Mouse (Mus musculus): ENCODE data around the gene C2cd2. TPM values are rescaled to one million over a fixed set of nuclear protein-coding genes. Genes with fewer than 3 reads are reported as not detected.

C2cd2 gene
- polyA plus RNA-seq, 1 experiment from 2014 or later: 19.8 TPM

GRCm38 (mm10) chr16:97940471-97940973 is 21.9 kb downstream of the C2cd2 start:
- no peaks in the 10 kb centered on the region for H3K9me3 ChIP-seq
- H3K27ac ChIP-seq: no peak overlapping the region
- H3K27me3 ChIP-seq: no peaks in the 10 kb centered on the region
- H3K9ac ChIP-seq: no peak overlapping the region
- WGBS: 91% methylated on average over 3 of the region's 3 CpGs
- H3K4me1 ChIP-seq: no peaks in the 10 kb centered on the region
- no peak for ATAC-seq (ENCODE audit: insufficient number of reproducible peaks, insufficient read depth, low FRiP score, low TSS enrichment)
- H3K36me3 ChIP-seq: 0 out of 2 replicates have a peak, but pooled peaks cover 2% of the 10 kb centered on the region
- H3K4me3 ChIP-seq: no peak overlapping the region
- H3K4me2 ChIP-seq (replicated peaks): no peak overlapping the region

GRCm38 (mm10) chr16:97935815-97936214 is 26.6 kb downstream of the C2cd2 start:
- Histone ChIP-seq H3K27ac (no peak overlapping the region), H3K27me3 (no peaks in the 10 kb centered on the region), H3K9ac (no peak overlapping the region), H3K36me3 (no peaks in the 10 kb centered on the region), H3K4me3 (no peak overlapping the region), H3K9me3 (no peaks in the 10 kb centered on the region), H3K4me2 (replicated peaks) (no peak overlapping the region), H3K4me1 (no peaks in the 10 kb centered on the region)
- ATAC-seq (ENCODE audit: insufficient number of reproducible peaks, insufficient read depth, low FRiP score, low TSS enrichment): no peak
- 80% methylated on average over 3 of the region's 3 CpGs for WGBS

- no peaks in the 10 kb centered on the region for H3K36me3 ChIP-seq
- no peak overlapping the region for H3K27ac ChIP-seq
- no peak overlapping the region for H3K4me2 ChIP-seq (replicated peaks)
- no peak overlapping the region for H3K9ac ChIP-seq
- no peak overlapping the region for H3K4me3 ChIP-seq
- H3K9me3 ChIP-seq: no peaks in the 10 kb centered on the region
- no peak for ATAC-seq (ENCODE audit: insufficient number of reproducible peaks, insufficient read depth, low FRiP score, low TSS enrichment)
- H3K4me1 ChIP-seq: no peaks in the 10 kb centered on the region
- H3K27me3 ChIP-seq: no peaks in the 10 kb centered on the region
Measured at GRCm38 (mm10) chr16:97930231-97930630, 32.2 kb downstream of the C2cd2 start.

- no peak overlapping the region for H3K4me2 ChIP-seq (replicated peaks)
- H3K4me3 ChIP-seq: no peak overlapping the region
- no peak overlapping the region for H3K27ac ChIP-seq
- no peaks in the 10 kb centered on the region for H3K27me3 ChIP-seq
- no peak overlapping the region for H3K9ac ChIP-seq
- WGBS: 52% methylated on average over 1 of the region's 1 CpGs
- no peaks in the 10 kb centered on the region for H3K9me3 ChIP-seq
- H3K36me3 ChIP-seq: no peaks in the 10 kb centered on the region
- ATAC-seq (ENCODE audit: insufficient number of reproducible peaks, insufficient read depth, low FRiP score, low TSS enrichment): no peak
- H3K4me1 ChIP-seq: no peaks in the 10 kb centered on the region
Measured at GRCm38 (mm10) chr16:97929520-97929919, 32.9 kb downstream of the C2cd2 start.

GRCm38 (mm10) chr16:97927331-97927938 is 35.0 kb downstream of the C2cd2 start:
- Histone ChIP-seq H3K9me3 (no peaks in the 10 kb centered on the region), H3K36me3 (no peaks in the 10 kb centered on the region), H3K9ac (no peak overlapping the region), H3K4me3 (no peak overlapping the region), H3K4me1 (peaks cover 5% of the 10 kb centered on the region; the same call in 1 of the 2 replicates), H3K27ac (no peak overlapping the region), H3K27me3 (no peaks in the 10 kb centered on the region), H3K4me2 (replicated peaks) (no peak overlapping the region)
- WGBS: 85% methylated on average over 3 of the region's 3 CpGs
- no peak for ATAC-seq (ENCODE audit: insufficient number of reproducible peaks, insufficient read depth, low FRiP score, low TSS enrichment)

- no peaks in the 10 kb centered on the region for H3K27me3 ChIP-seq
- H3K36me3 ChIP-seq: no peaks in the 10 kb centered on the region
- WGBS: 81% methylated on average over 9 of the region's 9 CpGs
- peaks cover 7% of the 10 kb centered on the region for H3K4me1 ChIP-seq
- H3K9ac ChIP-seq: no peak overlapping the region
- ATAC-seq (ENCODE audit: insufficient number of reproducible peaks, insufficient read depth, low FRiP score, low TSS enrichment): no peak
- no peak overlapping the region for H3K4me2 ChIP-seq (replicated peaks)
- H3K9me3 ChIP-seq: no peaks in the 10 kb centered on the region
- H3K27ac ChIP-seq: no peak overlapping the region
- no peak overlapping the region for H3K4me3 ChIP-seq
Measured at GRCm38 (mm10) chr16:97926381-97926780, 36.0 kb downstream of the C2cd2 start.

- ATAC-seq (ENCODE audit: insufficient number of reproducible peaks, insufficient read depth, low FRiP score, low TSS enrichment): no peak
- H3K27ac ChIP-seq: no peak overlapping the region
- no peaks in the 10 kb centered on the region for H3K9me3 ChIP-seq
- H3K4me2 ChIP-seq (replicated peaks): no peak overlapping the region
- H3K9ac ChIP-seq: no peak overlapping the region
- no peaks in the 10 kb centered on the region for H3K27me3 ChIP-seq
- 78% methylated on average over 2 of the region's 2 CpGs for WGBS
- H3K36me3 ChIP-seq: no peaks in the 10 kb centered on the region
- H3K4me3 ChIP-seq: no peak overlapping the region
- H3K4me1 ChIP-seq: peaks cover 11% of the 10 kb centered on the region
Measured at GRCm38 (mm10) chr16:97925760-97926159, 36.6 kb downstream of the C2cd2 start.

GRCm38 (mm10) chr16:97923700-97924099 is 38.7 kb downstream of the C2cd2 start:
- H3K36me3 ChIP-seq: no peaks in the 10 kb centered on the region
- ATAC-seq (ENCODE audit: insufficient number of reproducible peaks, insufficient read depth, low FRiP score, low TSS enrichment): no peak
- no peak overlapping the region for H3K9ac ChIP-seq
- H3K4me1 ChIP-seq: peaks cover 11% of the 10 kb centered on the region
- WGBS: 71% methylated on average over 1 of the region's 1 CpGs
- H3K9me3 ChIP-seq: no peaks in the 10 kb centered on the region
- H3K27me3 ChIP-seq: no peaks in the 10 kb centered on the region
- H3K27ac ChIP-seq: no peak overlapping the region
- H3K4me3 ChIP-seq: no peak overlapping the region
- H3K4me2 ChIP-seq (replicated peaks): no peak overlapping the region

- H3K4me3 ChIP-seq: peak overlapping the region; percentile 78
- peak; percentile 38; the same call in 1 of the 2 replicates for ATAC-seq (ENCODE audit: insufficient number of reproducible peaks, insufficient read depth, low FRiP score, low TSS enrichment)
- peak overlapping the region; percentile 81; the same call in 1 of the 2 replicates for H3K27ac ChIP-seq
- H3K27me3 ChIP-seq: no peaks in the 10 kb centered on the region
- no peaks in the 10 kb centered on the region for H3K9me3 ChIP-seq
- peaks cover 11% of the 10 kb centered on the region for H3K4me1 ChIP-seq
- H3K4me2 ChIP-seq (replicated peaks): peak overlapping the region; percentile 87
- H3K9ac ChIP-seq: peak overlapping the region; percentile 84
- WGBS: 2% methylated on average over 9 of the region's 9 CpGs
- no peaks in the 10 kb centered on the region for H3K36me3 ChIP-seq
Measured at GRCm38 (mm10) chr16:97922779-97923126, 39.6 kb downstream of the C2cd2 start.

GRCm38 (mm10) chr16:97921961-97922778 is 40.2 kb downstream of the C2cd2 start:
- peaks cover 11% of the 10 kb centered on the region for H3K4me1 ChIP-seq
- H3K4me2 ChIP-seq (replicated peaks): peak overlapping the region; percentile 87
- peak overlapping the region; percentile 81 for H3K27ac ChIP-seq
- H3K4me3 ChIP-seq: peak overlapping the region; percentile 78
- H3K27me3 ChIP-seq: no peaks in the 10 kb centered on the region
- H3K36me3 ChIP-seq: no peaks in the 10 kb centered on the region
- H3K9ac ChIP-seq: peak overlapping the region; percentile 84
- H3K9me3 ChIP-seq: no peaks in the 10 kb centered on the region
- under 1% methylated on average over 75 of the region's 75 CpGs for WGBS
- peak; percentile 89 for ATAC-seq (ENCODE audit: insufficient number of reproducible peaks, insufficient read depth, low FRiP score, low TSS enrichment)

- H3K27ac ChIP-seq: no peak overlapping the region
- H3K4me3 ChIP-seq: no peak overlapping the region
- no peak overlapping the region for H3K4me2 ChIP-seq (replicated peaks)
- H3K9me3 ChIP-seq: no peaks in the 10 kb centered on the region
- H3K9ac ChIP-seq: no peak overlapping the region
- no peaks in the 10 kb centered on the region for H3K36me3 ChIP-seq
- H3K27me3 ChIP-seq: no peaks in the 10 kb centered on the region
- peaks cover 11% of the 10 kb centered on the region for H3K4me1 ChIP-seq
- no peak for ATAC-seq (ENCODE audit: insufficient number of reproducible peaks, insufficient read depth, low FRiP score, low TSS enrichment)
- WGBS: 93% methylated on average over 1 of the region's 1 CpGs
Measured at GRCm38 (mm10) chr16:97920621-97921020, 41.8 kb downstream of the C2cd2 start.

- H3K27me3 ChIP-seq: no peaks in the 10 kb centered on the region
- no peak overlapping the region for H3K4me3 ChIP-seq
- no peak for ATAC-seq (ENCODE audit: insufficient number of reproducible peaks, insufficient read depth, low FRiP score, low TSS enrichment)
- WGBS: 23% methylated on average over 2 of the region's 2 CpGs
- H3K4me2 ChIP-seq (replicated peaks): no peak overlapping the region
- H3K27ac ChIP-seq: no peak overlapping the region
- no peaks in the 10 kb centered on the region for H3K9me3 ChIP-seq
- no peaks in the 10 kb centered on the region for H3K36me3 ChIP-seq
- H3K9ac ChIP-seq: no peak overlapping the region
- peaks cover 11% of the 10 kb centered on the region for H3K4me1 ChIP-seq
Measured at GRCm38 (mm10) chr16:97919793-97920192, 42.6 kb downstream of the C2cd2 start.
